Mouse (Mus musculus): ENCODE results near the gene Tspan14.

GRCm38 (mm10) chr14:40987184-40987583 is 20.6 kb upstream of the Tspan14 start:
- no peak for TF ChIP-seq CTCF (IDR thresholded peaks at IDR 0.05; ENCODE audit: borderline replicate concordance, control insufficient read depth, extremely low read depth, insufficient read depth, low read length, poor library complexity)
- no peak for TF ChIP-seq POLR2A (IDR thresholded peaks at IDR 0.05; ENCODE audit: control insufficient read depth, extremely low read depth, insufficient read depth, low read length, poor library complexity)
